ENCODE assay signal across 8 mouse cellular contexts in genomic region chr1:182408243-182408642, GRCm38 (mm10). TPM values are rescaled to one million over a fixed set of nuclear protein-coding genes. Genes with fewer than 3 reads are reported as not detected.
DNase-seq lines count a peak whose midpoint lies in the region; ATAC-seq and TF ChIP-seq lines count a peak whose summit lies in the region.

No protein-coding gene starts in this region.

- H3K9me3 ChIP-seq in heart, embryonic 11.5 days (replicated peaks; ENCODE audit: control insufficient read depth, low read length) = no peaks in the 10 kb centered on the region
- no peaks in the 10 kb centered on the region for H3K9me3 ChIP-seq in intestine, embryonic 15.5 days
- no peaks in the 10 kb centered on the region for H3K9me3 ChIP-seq in neural tube, embryonic 15.5 days (replicated peaks)

- H3K27ac ChIP-seq in heart, embryonic 11.5 days (ENCODE audit: low read depth, low read length) = peak overlapping the region; percentile 77
- peak overlapping the region; percentile 93 for H3K27ac ChIP-seq in intestine, embryonic 15.5 days
- peak overlapping the region; percentile 98 for H3K27ac ChIP-seq in neural tube, embryonic 15.5 days (replicated peaks)

- no peaks in the 10 kb centered on the region for H3K36me3 ChIP-seq in heart, embryonic 11.5 days (ENCODE audit: control insufficient read depth, insufficient read depth, low read length)
- H3K36me3 ChIP-seq in C2C12 (ENCODE audit: control insufficient read depth, insufficient read depth) = no peaks in the 10 kb centered on the region
- no peaks in the 10 kb centered on the region for H3K36me3 ChIP-seq in intestine, embryonic 15.5 days
- H3K36me3 ChIP-seq in neural tube, embryonic 15.5 days = no peaks in the 10 kb centered on the region

- H3K4me3 ChIP-seq in heart, embryonic 11.5 days (ENCODE audit: low read depth, low read length) = peak overlapping the region; percentile 97
- peak overlapping the region; percentile 68 for H3K4me3 ChIP-seq in C2C12 (ENCODE audit: insufficient read depth, poor library complexity, severe bottlenecking)
- H3K4me3 ChIP-seq in intestine, embryonic 15.5 days (replicated peaks) = peak overlapping the region; percentile 90
- peak overlapping the region; percentile 88 for H3K4me3 ChIP-seq in neural tube, embryonic 15.5 days (replicated peaks)

- 4% methylated on average over 13 of the region's 13 CpGs for WGBS in heart, embryonic 11.5 days (ENCODE audit: insufficient replicate concordance)
- WGBS in intestine, embryonic 15.5 days = 5% methylated on average over 13 of the region's 13 CpGs
- 1% methylated on average over 13 of the region's 13 CpGs for WGBS in neural tube, embryonic 15.5 days

- DNase-seq in heart, adult 8-10 months (ENCODE audit: low spot score) = no peak
- DNase-seq in cerebellum, adult 9-11 months = peak; percentile 74
- DNase-seq in layer of hippocampus, adult 9-10 months (ENCODE audit: low spot score) = no peak
- no peak for DNase-seq in urinary bladder, postnatal 25 days (ENCODE audit: low spot score)

- peak overlapping the region; percentile 87 for H3K4me2 ChIP-seq in heart, embryonic 11.5 days
- peak overlapping the region; percentile 75 for H3K4me2 ChIP-seq in intestine, embryonic 15.5 days (replicated peaks)
- peak overlapping the region; percentile 72 for H3K4me2 ChIP-seq in neural tube, embryonic 15.5 days

- no peak for ATAC-seq in heart, embryonic 11.5 days (replicated peaks; ENCODE audit: insufficient number of reproducible peaks, low FRiP score, low TSS enrichment)
- ATAC-seq in intestine, embryonic 15.5 days = no peak
- ATAC-seq in neural tube, embryonic 15.5 days (ENCODE audit: low FRiP score) = no peak

- peaks cover 40% of the 10 kb centered on the region for H3K79me2 ChIP-seq in C2C12 (ENCODE audit: control insufficient read depth, insufficient read depth)

- H3K4me1 ChIP-seq in heart, embryonic 11.5 days (ENCODE audit: control insufficient read depth, insufficient read depth, low read length) = peaks cover 22% of the 10 kb centered on the region
- H3K4me1 ChIP-seq in intestine, embryonic 15.5 days (replicated peaks) = peaks cover 9% of the 10 kb centered on the region
- peaks cover 30% of the 10 kb centered on the region for H3K4me1 ChIP-seq in neural tube, embryonic 15.5 days

- TF ChIP-seq CTCF in C2C12 (IDR thresholded peaks at IDR 0.05; ENCODE audit: control insufficient read depth, insufficient read depth, insufficient read length) = no peak

- peak overlapping the region; percentile 57 for H3ac ChIP-seq in C2C12 (ENCODE audit: control insufficient read depth, insufficient read length, low read depth)

- H3K9ac ChIP-seq in heart, embryonic 11.5 days (ENCODE audit: low read depth, low read length) = peak overlapping the region; percentile 90
- H3K9ac ChIP-seq in intestine, embryonic 15.5 days = peak overlapping the region; percentile 78
- peak overlapping the region; percentile 86 for H3K9ac ChIP-seq in neural tube, embryonic 15.5 days (replicated peaks)

- H3K27me3 ChIP-seq in heart, embryonic 11.5 days (ENCODE audit: control insufficient read depth, insufficient read depth, low read length) = no peaks in the 10 kb centered on the region
- H3K27me3 ChIP-seq in C2C12 (ENCODE audit: control insufficient read depth, insufficient read depth, insufficient read length) = no peaks in the 10 kb centered on the region
- H3K27me3 ChIP-seq in intestine, embryonic 15.5 days (replicated peaks) = no peaks in the 10 kb centered on the region
- no peaks in the 10 kb centered on the region for H3K27me3 ChIP-seq in neural tube, embryonic 15.5 days (replicated peaks)

- H3K79me3 ChIP-seq in C2C12 (ENCODE audit: low read depth) = peaks cover 26% of the 10 kb centered on the region

TF ChIP-seq in C2C12, 6 proteins besides CTCF, POLR2A, EP300 and RAD21:
- TF ChIP-seq MYOD1 (IDR thresholded peaks at IDR 0.05; ENCODE audit: control insufficient read depth, insufficient read length, low read depth) = no peak
- TF ChIP-seq CEBPB (IDR thresholded peaks at IDR 0.05; ENCODE audit: low read depth) = no peak
- TF ChIP-seq MYOG (IDR thresholded peaks at IDR 0.05; ENCODE audit: control insufficient read depth, extremely low read depth, insufficient read length) = no peak
- TF ChIP-seq MAX (IDR thresholded peaks at IDR 0.05) = no peak
- TF ChIP-seq FOSL1 (IDR thresholded peaks at IDR 0.05; ENCODE audit: insufficient read depth, low read length, poor library complexity, severe bottlenecking) = no peak
- TF ChIP-seq USF1 (IDR thresholded peaks at IDR 0.05; ENCODE audit: low read depth) = no peak

RNA-seq across cellular contexts. Expression of gene Trp53bp2, which starts 0.7 kb away (rescaled TPM):
- polyA plus RNA-seq in heart, embryonic 11.5 days (2014; fragmentation: Nextera tagmentation; extraction: Ambion mirVana) = 16.3 and 19.5 TPM in 2 replicates
- total RNA-seq in heart, adult 8-10 months (2022) = 10 to 100 TPM in 2 of 4 experiments, 1 to 10 TPM in 2; 9.7 to 11.2 (median 10.5) TPM
- polyA plus RNA-seq in C2C12 (2012; fragmentation: generic; extraction: Trizol) = 7.5 TPM
- polyA plus RNA-seq in intestine, embryonic 15.5 days (2015; fragmentation: Nextera tagmentation; extraction: Ambion mirVana) = 20.3 and 22.6 TPM in 2 replicates
- polyA plus RNA-seq in neural tube, embryonic 15.5 days (2015; fragmentation: Nextera tagmentation; extraction: Ambion mirVana) = 14.6 and 17.4 TPM in 2 replicates
